Mouse (Mus musculus) CH12.LX (cell line): ENCODE measurements around the gene Cox14. TPM values are rescaled to one million over a fixed set of nuclear protein-coding genes. Genes with fewer than 3 reads are reported as not detected.

Source experiments
- DNase-seq: peaks from one replicate; pipeline ENCODE4 v3.0.0-alpha.2; 2013; ENCODE audit errors: extremely low read depth
- H3K27ac ChIP-seq: 2 replicates; pipeline ENCODE4 v1.5.1; 2012; ENCODE audit warnings: low read depth, mild to moderate bottlenecking, control low read depth, moderate library complexity; ENCODE audit not compliant: insufficient read depth
- H3K27me3 ChIP-seq: replicated peaks from 2 replicates; pipeline ENCODE3; 2012; ENCODE audit warnings: inconsistent platforms
- H3K36me3 ChIP-seq, 2 experiments: replicated peaks in 1 of 2; 2 replicates each; pipeline versions ENCODE3 to v1.6.1; 2012; ENCODE audit warnings: inconsistent platforms in 1 of 2, low read length in 1 of 2, mild to moderate bottlenecking in 1 of 2, mixed read lengths in 1 of 2, moderate library complexity in 1 of 2; ENCODE audit not compliant: control insufficient read depth in 1 of 2, insufficient read depth in 1 of 2
- H3K4me1 ChIP-seq, 2 experiments: 2 replicates each; pipeline ENCODE4 v1.6.1; 2012; ENCODE audit warnings: inconsistent platforms in 1 of 2, moderate library complexity in 1 of 2; ENCODE audit not compliant: insufficient read depth in 2 of 2, control insufficient read depth in 1 of 2
- H3K4me2 ChIP-seq: 2 replicates; pipeline ENCODE4 v1.6.1; 2012; ENCODE audit warnings: low read depth, mild to moderate bottlenecking, control low read depth; ENCODE audit not compliant: poor library complexity, insufficient read depth, severe bottlenecking
- H3K4me3 ChIP-seq, 3 experiments: fragments of 150-350 bp in 1 of 3; sonication (generic) in 1 of 3; replicated peaks in 1 of 3; 2 replicates each; pipeline versions ENCODE3 to v1.5.1; 2011 to 2012; ENCODE audit warnings: low read depth in 2 of 3, low read length in 2 of 3, mild to moderate bottlenecking in 2 of 3, moderate library complexity in 2 of 3, control low read depth in 1 of 3, improper control_type of control experiment in 1 of 3, inconsistent platforms in 1 of 3, mixed read lengths in 1 of 3; ENCODE audit not compliant: poor library complexity in 1 of 3
- H3K79me2 ChIP-seq: replicated peaks from 2 replicates; pipeline ENCODE4 v1.6.1; 2012; ENCODE audit warnings: mild to moderate bottlenecking, moderate library complexity; ENCODE audit not compliant: control insufficient read depth, poor library complexity, insufficient read depth, severe bottlenecking; ENCODE audit errors: extremely low read depth
- H3K9ac ChIP-seq: 2 replicates; pipeline ENCODE4 v1.6.1; 2012; ENCODE audit warnings: low read depth, mild to moderate bottlenecking, control low read depth, moderate library complexity; ENCODE audit not compliant: insufficient read depth
- H3K9me3 ChIP-seq: replicated peaks from 2 replicates; pipeline ENCODE3; 2012; ENCODE audit warnings: low read length, inconsistent platforms, mixed read lengths
- BHLHE40 ChIP-seq: IDR thresholded peaks from 2 replicates; pipeline ENCODE4 v1.6.1; 2011; ENCODE audit warnings: mild to moderate bottlenecking, low read depth, low read length, improper control_type of control experiment
- CHD2 ChIP-seq: IDR thresholded peaks from 2 replicates; pipeline ENCODE4 v1.6.1; 2011; ENCODE audit warnings: low read length, improper control_type of control experiment
- ELF1 ChIP-seq: IDR thresholded peaks from 2 replicates; pipeline ENCODE4 v1.6.1; 2014; ENCODE audit warnings: low read depth, mild to moderate bottlenecking, inconsistent platforms, low read length, improper control_type of control experiment
- HCFC1 ChIP-seq: IDR thresholded peaks from 2 replicates; pipeline ENCODE4 v1.6.1; 2012; ENCODE audit warnings: low read depth, mild to moderate bottlenecking, inconsistent platforms, low read length, improper control_type of control experiment
- IRF4 ChIP-seq: IDR thresholded peaks from 2 replicates; pipeline ENCODE4 v1.6.1; 2014; ENCODE audit warnings: low read depth, mild to moderate bottlenecking, inconsistent platforms, low read length, improper control_type of control experiment
- KAT2A ChIP-seq: IDR thresholded peaks from 2 replicates; pipeline ENCODE4 v1.6.1; 2012; ENCODE audit warnings: low read length, improper control_type of control experiment, inconsistent platforms; ENCODE audit not compliant: insufficient replicate concordance
- MAFK ChIP-seq: IDR thresholded peaks from 2 replicates; pipeline ENCODE4 v1.6.1; 2011; ENCODE audit warnings: low read length, improper control_type of control experiment; ENCODE audit not compliant: insufficient replicate concordance
- MAX ChIP-seq: IDR thresholded peaks from 2 replicates; pipeline ENCODE4 v1.6.1; 2011; ENCODE audit warnings: low read length, improper control_type of control experiment
- MEF2A ChIP-seq: IDR thresholded peaks from 2 replicates; pipeline ENCODE4 v1.6.1; 2014; ENCODE audit warnings: low read depth, mild to moderate bottlenecking, inconsistent platforms, low read length, improper control_type of control experiment, borderline replicate concordance
- MXI1 ChIP-seq: IDR thresholded peaks from 2 replicates; pipeline ENCODE4 v1.6.1; 2011; ENCODE audit warnings: mild to moderate bottlenecking, low read depth, low read length, improper control_type of control experiment
- PAX5 ChIP-seq: IDR thresholded peaks from 2 replicates; pipeline ENCODE4 v1.6.1; 2012; ENCODE audit warnings: low read length, inconsistent platforms, mixed read lengths
- POLR2AphosphoS2 ChIP-seq: IDR thresholded peaks from 2 replicates; pipeline ENCODE4 v1.6.1; 2011; ENCODE audit warnings: low read depth, low read length, improper control_type of control experiment
- RAD21 ChIP-seq: IDR thresholded peaks from 2 replicates; pipeline ENCODE4 v1.6.1; 2011; ENCODE audit warnings: low read depth, mild to moderate bottlenecking, low read length, improper control_type of control experiment, moderate library complexity
- RCOR1 ChIP-seq: conservative IDR thresholded peaks from 2 replicates; pipeline ENCODE4 v1.6.1; 2012; ENCODE audit warnings: low read depth, mild to moderate bottlenecking, inconsistent platforms, low read length, improper control_type of control experiment
- SIN3A ChIP-seq: IDR thresholded peaks from 2 replicates; pipeline ENCODE4 v1.6.1; 2012; ENCODE audit warnings: low read length, improper control_type of control experiment, inconsistent platforms
- SMC3 ChIP-seq: IDR thresholded peaks from 2 replicates; pipeline ENCODE4 v1.6.1; 2011; ENCODE audit warnings: low read depth, low read length, improper control_type of control experiment
- TBP ChIP-seq: conservative IDR thresholded peaks from 2 replicates; pipeline ENCODE4 v1.6.1; 2011; ENCODE audit warnings: low read depth, low read length, improper control_type of control experiment
- TCF12 ChIP-seq: IDR thresholded peaks from 2 replicates; pipeline ENCODE4 v1.6.1; 2014; ENCODE audit warnings: low read depth, mild to moderate bottlenecking, inconsistent platforms, low read length, improper control_type of control experiment
- UBTF ChIP-seq: IDR thresholded peaks from 2 replicates; pipeline ENCODE4 v1.6.1; 2012; ENCODE audit warnings: low read depth, mild to moderate bottlenecking, inconsistent platforms, low read length, improper control_type of control experiment, moderate library complexity
- ZC3H11A ChIP-seq: IDR thresholded peaks from 2 replicates; pipeline ENCODE4 v1.6.1; 2012; ENCODE audit warnings: low read depth, mild to moderate bottlenecking, inconsistent platforms, low read length, improper control_type of control experiment
- ZMIZ1 ChIP-seq: IDR thresholded peaks from 2 replicates; pipeline ENCODE4 v1.6.1; 2012; ENCODE audit warnings: low read depth, mild to moderate bottlenecking, inconsistent platforms, low read length, improper control_type of control experiment
- ZNF384 ChIP-seq: IDR thresholded peaks from 2 replicates; pipeline ENCODE4 v1.6.1; 2012; ENCODE audit warnings: low read depth, low read length, improper control_type of control experiment, inconsistent platforms
- dilution Hi-C: fragments of 300-500 bp; cut with MboI; formaldehyde crosslinking; loops from 2 replicates; pipeline ENCODE4 v1.14.3; 2020; ENCODE audit warnings: low sequenced_read_pairs; ENCODE audit not compliant: extremely low pct_unique_long_range_greater_than_20kb, extremely low pct_ligation_motif_present
- in situ Hi-C: fragments of 300-500 bp; cut with MboI; formaldehyde crosslinking; loops from 3 replicates; pipeline ENCODE4 v1.14.3; 2019; ENCODE audit warnings: low sequenced_read_pairs, low pct_ligation_motif_present, low pct_unique_long_range_greater_than_20kb, mixed read lengths
- polyA plus RNA-seq: library from polyadenylated mRNA; unstranded; fragments of >175 nt; gene quantifications from 2 replicates; pipeline ENCODE4 v1.2.1, GENCODE M21; 2012; ENCODE audit warnings: low read depth; ENCODE audit not compliant: insufficient read length
- total RNA-seq, 2 experiments: library from RNA; depleted of rRNA; stranded (reverse); fragments of 300-350 nt in 1 of 2; fragments of >200 nt in 1 of 2; gene quantifications; 2 replicates each; pipeline ENCODE4 v1.2.3; 2012 to 2014

Cox14 gene
- total and polyA plus RNA-seq, 3 experiments, result 98.8 to 140 (median 119) TPM

- Histone ChIP-seq H3K79me2 (no peaks in the 10 kb centered on the region; the same call in 1 of the 2 replicates), H3K36me3 (peaks cover 31 to 49% of the 10 kb centered on the region in 2 experiments), H3K4me1 (peaks cover 13 to 27% of the 10 kb centered on the region in 2 experiments), H3K9ac (no peak overlapping the region), H3K4me3 (no peak overlapping the region), H3K9me3 (no peaks in the 10 kb centered on the region), H3K27ac (no peak overlapping the region), H3K27me3 (peaks cover under 1% of the 10 kb centered on the region), H3K4me2 (no peak overlapping the region)
- in situ Hi-C loops, result no loop called here
- TF ChIP-seq MAX (no peak), SIN3A (no peak), MEF2A (no peak), MAFK (no peak), MXI1 (no peak), CHD2 (no peak), HCFC1 (no peak), UBTF (no peak), ZMIZ1 (no peak)
- dilution Hi-C loops, result no loop called here
- no peak for DNase-seq
Measured at GRCm38 (mm10) chr15:99703676-99704040, 21.8 kb upstream of the Cox14 start.

- in situ Hi-C loops (no loop called here), dilution Hi-C loops (no loop called here)
- no peak overlapping the region for H3K27ac ChIP-seq
- peaks cover 35 to 54% of the 10 kb centered on the region in 2 experiments for H3K36me3 ChIP-seq
- H3K4me1 ChIP-seq, result peaks cover 10 to 27% of the 10 kb centered on the region in 2 experiments
- no peak for TF ChIP-seq PAX5
- TF ChIP-seq TBP, result no peak
- no peak for TF ChIP-seq POLR2AphosphoS2
- no peak for TF ChIP-seq CHD2
- TF ChIP-seq SMC3, result no peak
- TF ChIP-seq TCF12, result no peak
- TF ChIP-seq ZC3H11A, result no peak
- no peak for TF ChIP-seq MXI1
- TF ChIP-seq ZNF384, result no peak
- no peak for TF ChIP-seq BHLHE40
- no peak for TF ChIP-seq SIN3A
- TF ChIP-seq UBTF, result no peak
- TF ChIP-seq MEF2A, result no peak
- no peak for TF ChIP-seq KAT2A
- TF ChIP-seq ELF1, result no peak
- TF ChIP-seq RAD21, result no peak
- TF ChIP-seq MAX, result no peak
- no peak for TF ChIP-seq RCOR1
- TF ChIP-seq IRF4, result no peak
- no peak overlapping the region for H3K4me3 ChIP-seq
- no peak overlapping the region for H3K9ac ChIP-seq
- no peaks in the 10 kb centered on the region for H3K27me3 ChIP-seq
- no peaks in the 10 kb centered on the region for H3K9me3 ChIP-seq
- H3K4me2 ChIP-seq, result no peak overlapping the region
- DNase-seq, result no peak
- no peaks in the 10 kb centered on the region; the same call in 1 of the 2 replicates for H3K79me2 ChIP-seq
Measured at GRCm38 (mm10) chr15:99704041-99704681, 21.3 kb upstream of the Cox14 start.
